Mouse (Mus musculus) liver, embryonic 12.5 days (tissue): Measurements from ENCODE around the gene Lsg1. TPM values are rescaled to one million over a fixed set of nuclear protein-coding genes. Genes with fewer than 3 reads are reported as not detected.
A peak's percentile ranks its signal among the peaks of the same experiment; 100 is the strongest.

Experiments
- ATAC-seq: fragments of 200-750 bp; cut with Nextera tagmentation; 2 replicates; pipeline ENCODE4 v1.8.0; 2017; ENCODE audit warnings: moderate number of reproducible peaks, mild to moderate bottlenecking, moderate library complexity
- H3K27ac ChIP-seq: fragments of 300-500 bp; sonication (generic); 2 replicates; pipeline ENCODE4 v1.5.1; 2016; ENCODE audit warnings: mild to moderate bottlenecking
- H3K27me3 ChIP-seq: fragments of 300-500 bp; sonication (generic); replicated peaks from 2 replicates; pipeline ENCODE4 v1.6.1; 2016; ENCODE audit warnings: mild to moderate bottlenecking, moderate library complexity
- H3K36me3 ChIP-seq: fragments of 300-500 bp; sonication (generic); 2 replicates; pipeline ENCODE4 v1.6.1; 2016; ENCODE audit warnings: mild to moderate bottlenecking, moderate library complexity
- H3K4me1 ChIP-seq: fragments of 300-500 bp; sonication (generic); 2 replicates; pipeline ENCODE4 v1.6.1; 2016
- H3K4me2 ChIP-seq: fragments of 300-500 bp; sonication (generic); 2 replicates; pipeline ENCODE4 v1.6.1; 2016; ENCODE audit warnings: mild to moderate bottlenecking, moderate library complexity
- H3K4me3 ChIP-seq: fragments of 300-500 bp; sonication (generic); 2 replicates; pipeline ENCODE4 v1.5.1; 2016; ENCODE audit warnings: mild to moderate bottlenecking, moderate library complexity
- H3K9ac ChIP-seq: fragments of 300-500 bp; sonication (generic); 2 replicates; pipeline ENCODE4 v1.6.1; 2016; ENCODE audit warnings: mild to moderate bottlenecking, moderate library complexity
- H3K9me3 ChIP-seq: fragments of 300-500 bp; sonication (generic); replicated peaks from 2 replicates; pipeline ENCODE4 v1.6.1; 2016; ENCODE audit warnings: mild to moderate bottlenecking, moderate library complexity
- WGBS: fragments of 180-500 bp; shearing (Covaris S2); methylation state at CpG from one replicate; pipeline ENCODE4 v1.1.7; 2016; ENCODE audit not compliant: insufficient replicate concordance; 5-methylcytosine and 5-hydroxymethylcytosine counted together
- polyA plus RNA-seq: library from polyadenylated mRNA; unstranded; fragments of >200 nt; fragmentation: Nextera tagmentation; extraction: Ambion mirVana; gene quantifications from 2 replicates; pipeline ENCODE4 v1.2.1, GENCODE M21; 2016

Lsg1 gene
- polyA plus RNA-seq, 1 experiment from 2014 or later, result 50.9 TPM

DNA sequence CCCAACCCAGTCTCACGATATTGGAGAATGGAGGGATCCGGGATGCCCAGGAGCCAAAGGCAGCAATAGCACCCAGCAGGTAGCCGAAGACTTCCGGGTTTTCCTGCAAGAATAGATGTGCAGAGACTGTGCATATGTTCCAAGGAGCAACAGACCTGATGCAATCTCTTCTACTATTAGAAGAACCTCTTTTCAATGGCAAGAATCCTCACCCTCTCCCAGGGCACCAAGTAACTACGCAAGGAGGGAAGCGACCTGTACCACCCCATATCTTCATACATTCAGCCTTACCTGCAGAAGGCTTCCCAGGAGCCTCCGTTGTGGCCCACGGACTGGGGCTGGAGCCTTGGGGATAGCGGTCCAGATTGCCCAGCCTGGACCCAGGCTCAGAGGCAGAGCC lies 44.0 kb downstream of the Lsg1 start:
- no peak overlapping the region for H3K9ac ChIP-seq
- peaks cover 4% of the 10 kb centered on the region; the same call in 1 of the 2 replicates for H3K36me3 ChIP-seq
- no peak overlapping the region for H3K27ac ChIP-seq
- peaks cover 54% of the 10 kb centered on the region for H3K27me3 ChIP-seq
- 77% methylated on average over 9 of the region's 9 CpGs for WGBS
- H3K9me3 ChIP-seq, result no peaks in the 10 kb centered on the region
- H3K4me1 ChIP-seq, result peaks cover 7% of the 10 kb centered on the region
- no peak overlapping the region for H3K4me2 ChIP-seq
- no peak overlapping the region for H3K4me3 ChIP-seq
- ATAC-seq, result no peak

DNA sequence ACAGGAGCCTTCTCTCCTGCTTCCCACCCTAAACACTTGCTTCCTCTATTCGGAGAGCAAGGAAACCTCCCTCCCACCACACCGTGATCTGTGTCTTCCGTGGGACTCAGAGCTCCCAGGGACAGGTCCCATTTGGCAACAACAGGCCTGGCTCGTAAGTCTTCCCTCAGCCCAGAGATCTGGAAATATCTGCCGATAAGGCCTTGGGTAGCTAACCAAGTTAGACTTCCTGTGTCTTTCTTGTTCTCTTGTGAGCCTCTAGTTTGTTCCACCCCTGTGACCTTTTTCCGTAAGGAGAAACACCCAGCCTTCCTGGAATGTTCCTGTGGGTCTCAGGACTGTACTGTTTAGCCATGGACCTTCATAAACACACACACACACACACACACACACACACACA lies 44.6 kb downstream of the Lsg1 start:
- H3K4me2 ChIP-seq, result no peak overlapping the region
- H3K27me3 ChIP-seq, result peaks cover 54% of the 10 kb centered on the region
- no peaks in the 10 kb centered on the region for H3K9me3 ChIP-seq
- H3K4me3 ChIP-seq, result no peak overlapping the region
- 48% methylated on average over 6 of the region's 6 CpGs for WGBS
- peaks cover 4% of the 10 kb centered on the region; the same call in 1 of the 2 replicates for H3K36me3 ChIP-seq
- peaks cover 7% of the 10 kb centered on the region for H3K4me1 ChIP-seq
- no peak overlapping the region for H3K9ac ChIP-seq
- no peak overlapping the region for H3K27ac ChIP-seq
- no peak for ATAC-seq

DNA sequence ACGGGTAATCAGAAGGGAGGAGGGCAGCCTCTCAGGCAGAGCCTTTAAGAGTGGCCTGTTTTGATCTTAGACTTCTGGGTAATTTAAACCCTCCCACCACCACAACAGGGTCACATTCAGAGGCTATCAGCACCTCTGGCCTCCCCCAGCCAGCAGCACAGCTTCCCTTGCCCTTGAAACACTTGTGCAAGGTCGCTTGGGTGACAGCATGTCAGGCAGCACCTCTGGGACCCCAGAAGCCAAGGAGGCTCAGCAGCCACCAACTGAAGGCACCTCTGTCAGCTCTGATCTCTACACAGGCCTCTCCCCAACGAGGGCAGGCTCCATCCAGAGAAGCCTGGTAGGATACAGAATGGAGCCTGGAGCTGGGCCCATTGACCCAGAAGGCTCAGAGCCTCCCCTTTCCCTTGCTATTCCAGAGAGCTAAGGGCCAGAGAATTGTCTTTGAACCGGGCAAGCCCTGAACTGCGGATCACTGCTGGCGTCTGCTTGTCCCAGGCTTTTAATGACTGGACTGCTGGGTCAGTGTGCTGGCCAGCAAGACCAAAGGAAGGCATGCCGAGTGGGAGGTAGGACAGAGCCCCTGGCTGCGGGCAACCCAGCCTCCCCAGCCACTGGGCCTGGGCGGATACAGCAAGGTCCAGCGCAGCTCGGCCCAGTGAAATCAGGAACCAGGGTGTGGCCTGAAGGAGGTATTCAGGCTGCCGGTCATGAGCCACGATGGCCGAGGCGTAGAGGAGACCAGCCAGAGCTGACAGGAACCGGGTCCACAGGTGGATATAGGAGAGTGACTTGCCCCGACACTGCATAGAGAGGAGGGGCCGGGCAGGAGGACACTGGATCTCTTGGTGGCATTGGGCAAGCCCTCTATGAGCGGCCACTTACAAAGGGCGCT lies 47.0 kb downstream of the Lsg1 start:
- peaks cover 7% of the 10 kb centered on the region for H3K4me1 ChIP-seq

DNA sequence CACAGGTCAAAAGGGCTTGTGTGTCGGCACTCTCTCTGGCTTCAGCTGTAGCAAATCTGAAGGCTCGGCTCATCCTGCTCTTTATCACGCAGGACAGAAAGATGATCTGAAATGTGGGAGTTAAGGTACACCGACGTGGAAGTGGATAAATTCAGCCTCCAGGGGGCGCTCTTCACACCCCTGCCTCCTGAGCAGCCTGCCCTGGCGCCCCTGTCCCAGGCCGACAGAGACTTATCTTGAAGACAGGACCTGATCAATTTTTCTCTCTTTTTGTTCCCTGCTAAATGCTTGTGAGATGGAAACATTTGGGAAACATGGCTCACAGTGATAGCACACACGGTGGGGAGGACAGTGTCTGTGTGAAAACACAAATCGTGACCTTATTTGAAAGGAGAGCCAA lies 48.0 kb downstream of the Lsg1 start:
- Histone ChIP-seq H3K36me3 (no peaks in the 10 kb centered on the region), H3K4me2 (no peak overlapping the region), H3K4me3 (no peak overlapping the region), H3K27me3 (peaks cover 62% of the 10 kb centered on the region), H3K9ac (no peak overlapping the region), H3K27ac (no peak overlapping the region), H3K4me1 (peaks cover 1% of the 10 kb centered on the region; the same call in 1 of the 2 replicates), H3K9me3 (no peaks in the 10 kb centered on the region)
- ATAC-seq, result no peak
- 20% methylated on average over 10 of the region's 10 CpGs for WGBS

More for the DNA sequence above, 47.0 kb downstream of the Lsg1 start:
- no peak for ATAC-seq
- H3K27me3 ChIP-seq, result peaks cover 57% of the 10 kb centered on the region
- H3K4me3 ChIP-seq, result no peak overlapping the region
- H3K27ac ChIP-seq, result no peak overlapping the region
- H3K36me3 ChIP-seq, result no peaks in the 10 kb centered on the region
- no peak overlapping the region for H3K9ac ChIP-seq
- WGBS, result 53% methylated on average over 20 of the region's 20 CpGs
- H3K9me3 ChIP-seq, result no peaks in the 10 kb centered on the region
- no peak overlapping the region for H3K4me2 ChIP-seq

DNA sequence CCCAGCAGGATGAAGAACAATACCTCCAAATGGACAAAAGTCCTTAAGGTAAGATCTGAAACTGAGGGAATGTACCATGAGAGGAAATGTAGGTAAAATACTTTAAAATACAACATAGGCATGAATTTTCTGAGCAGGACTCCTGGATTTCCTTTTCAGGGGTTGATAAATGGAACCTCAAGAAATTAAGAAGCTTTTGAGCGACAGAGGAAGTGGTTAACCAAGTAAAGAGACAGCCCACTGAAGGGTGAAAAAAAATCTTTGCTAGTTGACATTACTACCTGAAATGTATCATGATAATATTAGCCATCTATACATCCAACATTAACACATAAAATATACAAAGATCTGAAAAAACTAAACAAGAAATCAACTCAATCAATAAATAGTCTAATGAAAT lies 52.3 kb downstream of the Lsg1 start:
- H3K4me2 ChIP-seq, result no peak overlapping the region
- H3K27ac ChIP-seq, result no peak overlapping the region
- no peak overlapping the region for H3K9ac ChIP-seq
- H3K36me3 ChIP-seq, result no peaks in the 10 kb centered on the region
- H3K4me1 ChIP-seq, result no peaks in the 10 kb centered on the region
- no peak overlapping the region for H3K4me3 ChIP-seq
- no peak for ATAC-seq
- peaks cover 68% of the 10 kb centered on the region for H3K27me3 ChIP-seq
- no peaks in the 10 kb centered on the region for H3K9me3 ChIP-seq
- WGBS, result 25% methylated on average over 1 of the region's 1 CpGs

DNA sequence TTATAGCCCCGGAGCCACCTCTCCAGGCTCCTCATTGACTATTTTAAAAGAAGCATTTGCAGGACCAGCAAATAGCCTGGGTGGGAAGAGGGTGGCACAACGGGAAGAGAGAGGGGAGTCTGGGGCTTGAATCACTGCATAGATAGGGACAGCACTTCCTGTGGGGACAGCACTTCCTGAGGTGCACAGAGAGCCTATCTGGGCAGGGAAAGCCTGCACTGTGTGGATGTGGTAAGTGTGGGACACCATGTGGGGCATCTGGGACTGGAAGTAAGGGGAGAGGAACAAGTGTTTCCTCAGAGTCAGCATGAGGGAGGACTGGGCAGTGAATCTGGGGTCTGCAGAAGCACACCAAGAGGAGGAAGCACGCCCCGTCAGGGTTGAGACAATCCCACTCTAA lies 53.8 kb downstream of the Lsg1 start:
- no peak overlapping the region for H3K27ac ChIP-seq
- no peak overlapping the region for H3K9ac ChIP-seq
- peaks cover 70% of the 10 kb centered on the region for H3K27me3 ChIP-seq
- no peak overlapping the region for H3K4me2 ChIP-seq
- WGBS, result 13% methylated on average over 4 of the region's 4 CpGs
- no peaks in the 10 kb centered on the region for H3K36me3 ChIP-seq
- no peaks in the 10 kb centered on the region for H3K9me3 ChIP-seq
- H3K4me1 ChIP-seq, result no peaks in the 10 kb centered on the region
- no peak overlapping the region for H3K4me3 ChIP-seq
- no peak for ATAC-seq

DNA sequence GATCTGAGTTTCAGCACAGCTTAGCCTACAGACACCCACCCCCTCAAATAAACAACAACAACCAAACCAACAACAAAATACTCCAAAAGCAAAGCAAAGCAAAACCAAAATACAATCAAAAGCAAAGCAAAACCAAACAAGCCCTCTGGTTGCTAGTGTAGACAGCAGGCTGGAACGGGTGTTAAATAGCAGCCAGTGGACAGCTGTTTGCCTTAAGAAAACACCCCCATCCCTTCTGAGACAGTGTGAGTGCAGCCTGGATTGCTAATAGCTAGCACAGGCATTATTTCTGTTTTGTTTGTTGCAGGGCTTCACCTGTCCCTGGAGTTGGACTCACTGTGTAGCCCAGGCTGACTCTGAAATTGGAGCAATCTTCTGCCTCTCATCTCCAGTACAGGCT lies 54.5 kb downstream of the Lsg1 start:
- no peaks in the 10 kb centered on the region for H3K36me3 ChIP-seq
- WGBS, result 52% methylated on average over 1 of the region's 1 CpGs
- H3K4me1 ChIP-seq, result no peaks in the 10 kb centered on the region
- peaks cover 65% of the 10 kb centered on the region for H3K27me3 ChIP-seq
- H3K4me2 ChIP-seq, result no peak overlapping the region
- H3K27ac ChIP-seq, result no peak overlapping the region
- H3K9ac ChIP-seq, result no peak overlapping the region
- no peak for ATAC-seq
- no peak overlapping the region for H3K4me3 ChIP-seq
- H3K9me3 ChIP-seq, result no peaks in the 10 kb centered on the region

DNA sequence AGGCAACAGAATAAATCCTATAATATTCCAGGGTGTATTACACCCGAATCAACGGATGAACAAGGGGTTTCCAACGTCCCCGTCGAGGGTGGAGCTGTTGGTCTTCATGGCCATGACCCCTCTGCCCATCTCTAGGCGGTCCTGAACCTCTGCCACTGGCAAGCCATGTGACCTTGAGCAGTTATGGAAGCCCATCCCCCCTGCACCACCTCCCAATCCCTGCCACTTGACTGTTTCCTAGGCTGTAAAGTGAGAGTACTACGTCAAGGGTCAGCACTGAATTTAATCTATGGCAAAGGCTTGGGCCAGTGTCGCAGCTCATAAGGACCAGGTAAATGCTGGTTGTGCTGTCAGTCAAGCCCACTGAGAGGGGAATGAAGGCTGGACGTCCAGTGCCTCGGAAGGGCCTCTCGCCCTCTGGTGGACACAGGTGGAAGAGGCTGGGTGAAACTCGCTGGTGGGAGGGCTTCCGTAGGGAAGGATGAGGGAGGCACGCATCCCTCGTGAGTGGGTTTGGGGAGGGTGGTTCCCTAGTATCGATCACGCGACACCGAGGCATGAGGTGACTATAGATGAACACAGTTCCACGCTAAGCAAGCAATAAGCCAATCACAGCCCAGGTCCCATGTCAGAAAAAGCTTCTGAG lies 55.5 kb downstream of the Lsg1 start:
- H3K36me3 ChIP-seq, result no peaks in the 10 kb centered on the region
- H3K4me3 ChIP-seq, result no peak overlapping the region
- peak overlapping the region; percentile 4; the same call in 1 of the 2 replicates for H3K4me2 ChIP-seq
- no peak overlapping the region for H3K9ac ChIP-seq
- H3K27me3 ChIP-seq, result peaks cover 60% of the 10 kb centered on the region
- no peaks in the 10 kb centered on the region for H3K4me1 ChIP-seq
- 19% methylated on average over 20 of the region's 20 CpGs for WGBS
- no peak for ATAC-seq
- H3K27ac ChIP-seq, result no peak overlapping the region
- H3K9me3 ChIP-seq, result no peaks in the 10 kb centered on the region

DNA sequence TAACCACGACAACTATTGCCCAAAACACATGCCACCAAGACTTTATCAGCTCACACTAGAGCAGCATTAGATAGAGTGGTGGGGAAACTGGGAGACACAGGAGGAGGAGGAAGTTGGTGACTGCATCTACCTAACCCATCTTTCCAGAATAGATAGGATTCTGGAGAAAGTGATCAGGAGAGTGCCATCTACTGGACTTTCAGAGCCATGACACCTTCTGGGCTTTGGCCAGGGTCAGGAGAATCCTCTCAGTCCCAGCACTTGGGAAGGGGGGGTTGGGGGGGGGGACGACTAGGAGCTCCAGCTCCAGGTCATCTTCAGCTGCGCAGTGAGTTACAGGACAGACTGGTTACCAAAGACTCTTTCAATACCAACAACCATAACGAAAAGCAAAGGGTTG lies 56.6 kb downstream of the Lsg1 start:
- no peak for ATAC-seq
- 33% methylated on average over 4 of the region's 4 CpGs for WGBS

DNA sequence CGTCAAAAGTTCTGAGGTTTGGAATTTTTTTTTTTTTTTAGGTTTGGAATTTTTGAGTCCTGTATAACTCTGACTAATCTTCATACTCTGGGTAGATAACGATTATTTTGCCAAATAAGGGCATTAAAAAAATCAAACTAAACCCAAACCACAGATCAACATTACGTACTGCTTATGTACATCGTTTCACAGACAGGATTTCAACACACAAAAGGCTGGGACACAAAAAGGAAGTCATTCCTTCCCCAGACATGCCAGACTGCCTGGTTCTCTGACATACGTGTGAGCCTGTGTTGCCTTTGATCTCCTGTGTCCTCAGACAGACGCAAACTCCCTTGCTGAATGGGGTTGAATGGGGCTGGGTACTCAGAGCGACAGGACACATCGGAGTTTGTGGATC lies 59.0 kb downstream of the Lsg1 start:
- H3K27me3 ChIP-seq, result peaks cover 37% of the 10 kb centered on the region
- H3K4me2 ChIP-seq, result no peak overlapping the region
- H3K4me1 ChIP-seq, result no peaks in the 10 kb centered on the region
- WGBS, result 70% methylated on average over 8 of the region's 8 CpGs
- H3K4me3 ChIP-seq, result no peak overlapping the region
- H3K36me3 ChIP-seq, result no peaks in the 10 kb centered on the region
- no peak overlapping the region for H3K27ac ChIP-seq
- no peaks in the 10 kb centered on the region for H3K9me3 ChIP-seq
- no peak overlapping the region for H3K9ac ChIP-seq
- ATAC-seq, result no peak

More for the DNA sequence above, 56.6 kb downstream of the Lsg1 start:
- Histone ChIP-seq H3K4me1 (no peaks in the 10 kb centered on the region), H3K36me3 (no peaks in the 10 kb centered on the region), H3K9me3 (no peaks in the 10 kb centered on the region), H3K4me3 (no peak overlapping the region), H3K9ac (no peak overlapping the region), H3K27ac (no peak overlapping the region), H3K27me3 (peaks cover 52% of the 10 kb centered on the region), H3K4me2 (no peak overlapping the region)

DNA sequence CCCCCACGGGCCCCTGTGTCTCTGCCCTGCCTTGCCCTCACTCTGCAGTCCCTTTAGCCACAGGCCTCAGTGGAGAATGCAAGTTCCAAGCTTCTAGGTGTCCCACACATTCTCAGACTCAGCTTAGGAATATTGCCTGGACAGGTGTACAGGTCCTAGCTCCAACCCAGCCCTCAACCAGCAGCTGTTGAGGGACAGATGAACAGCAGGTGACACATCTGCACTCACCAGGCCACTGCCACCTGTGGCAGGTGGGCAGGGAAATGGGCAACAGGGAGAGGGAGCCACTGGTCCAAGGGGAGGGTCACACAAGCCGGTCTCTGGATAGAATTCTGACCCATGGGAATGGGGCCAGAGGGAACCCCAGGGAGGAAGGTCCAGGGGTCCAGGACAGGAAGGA lies 59.5 kb downstream of the Lsg1 start:
- no peak for ATAC-seq
- H3K9me3 ChIP-seq, result no peaks in the 10 kb centered on the region
- H3K36me3 ChIP-seq, result no peaks in the 10 kb centered on the region
- H3K9ac ChIP-seq, result no peak overlapping the region
- no peak overlapping the region for H3K27ac ChIP-seq
- WGBS, result 67% methylated on average over 2 of the region's 2 CpGs
- H3K27me3 ChIP-seq, result peaks cover 34% of the 10 kb centered on the region
- no peak overlapping the region for H3K4me2 ChIP-seq
- no peak overlapping the region for H3K4me3 ChIP-seq
- H3K4me1 ChIP-seq, result no peaks in the 10 kb centered on the region

DNA sequence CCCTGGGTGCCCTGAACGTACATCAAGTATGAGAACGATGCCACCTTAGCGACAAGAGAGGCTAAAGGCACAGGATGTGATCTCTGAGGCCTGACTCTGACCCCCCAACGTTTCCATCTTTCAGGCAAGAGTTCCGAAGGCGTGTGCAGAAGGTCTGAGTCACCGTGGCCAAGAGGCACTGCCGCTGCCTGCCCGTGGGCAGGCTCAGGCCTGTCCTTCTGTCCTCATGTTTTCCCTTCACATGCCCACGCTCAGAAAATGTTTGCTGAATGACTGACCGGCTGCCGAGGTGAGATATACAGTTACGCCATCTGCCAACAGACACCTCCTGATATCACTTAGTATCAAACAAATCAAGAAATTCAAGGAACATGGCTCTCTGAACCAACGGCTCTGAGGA lies 61.6 kb downstream of the Lsg1 start:
- Histone ChIP-seq H3K27ac (no peak overlapping the region), H3K4me1 (no peaks in the 10 kb centered on the region), H3K4me3 (no peak overlapping the region), H3K9me3 (no peaks in the 10 kb centered on the region), H3K27me3 (peaks cover 14% of the 10 kb centered on the region), H3K4me2 (no peak overlapping the region), H3K9ac (no peak overlapping the region), H3K36me3 (no peaks in the 10 kb centered on the region)
- whole genome bisulfite sequencing, result 68% methylated on average over 14 of the region's 14 CpGs
- no peak for ATAC-seq
